Mouse (Mus musculus): ENCODE results near the gene Iqcm. TPM values are rescaled to one million over a fixed set of nuclear protein-coding genes. Genes with fewer than 3 reads are reported as not detected.

The Iqcm gene
- total and polyA plus RNA-seq, 2 experiments: not detected

GRCm38 (mm10) chr8:75513786-75514185, 65.3 kb downstream of the Iqcm start:
- H3K4me3 ChIP-seq (ENCODE audit: insufficient read depth, low read depth, low read length): no peak overlapping the region
- WGBS: 71% methylated on average over 3 of the region's 3 CpGs
- no peak for DNase-seq (ENCODE audit: extremely low read depth, low read depth, low spot score)
- no peaks in the 10 kb centered on the region for H3K27me3 ChIP-seq (ENCODE audit: control insufficient read depth, insufficient read depth, low read length)
- no peak for TF ChIP-seq POLR2A (IDR thresholded peaks at IDR 0.05; ENCODE audit: extremely low read depth, insufficient read depth, low read length)
- TF ChIP-seq CTCF (IDR thresholded peaks at IDR 0.05; ENCODE audit: low read depth, low read length): no peak
- H3K4me1 ChIP-seq (ENCODE audit: control insufficient read depth, insufficient read depth, low read length): no peaks in the 10 kb centered on the region
- H3K27ac ChIP-seq (replicated peaks; ENCODE audit: insufficient read depth, low read depth, low read length): no peak overlapping the region
- no peak overlapping the region for H3K9ac ChIP-seq (ENCODE audit: low read depth, low read length)
- H3K79me2 ChIP-seq (ENCODE audit: control insufficient read depth, insufficient read depth, low read length): no peaks in the 10 kb centered on the region
- H3K36me3 ChIP-seq (ENCODE audit: control insufficient read depth, insufficient read depth, low read length): no peaks in the 10 kb centered on the region

- Histone ChIP-seq H3K4me1 (ENCODE audit: control insufficient read depth, insufficient read depth, low read length) (no peaks in the 10 kb centered on the region), H3K27ac (replicated peaks; ENCODE audit: insufficient read depth, low read depth, low read length) (no peak overlapping the region), H3K27me3 (ENCODE audit: control insufficient read depth, insufficient read depth, low read length) (no peaks in the 10 kb centered on the region), H3K79me2 (ENCODE audit: control insufficient read depth, insufficient read depth, low read length) (no peaks in the 10 kb centered on the region), H3K4me3 (ENCODE audit: insufficient read depth, low read depth, low read length) (no peak overlapping the region), H3K36me3 (ENCODE audit: control insufficient read depth, insufficient read depth, low read length) (no peaks in the 10 kb centered on the region), H3K9ac (ENCODE audit: low read depth, low read length) (no peak overlapping the region)
- WGBS: 88% methylated on average over 3 of the region's 3 CpGs
- DNase-seq (ENCODE audit: extremely low read depth, low read depth, low spot score): no peak
- no peak for TF ChIP-seq POLR2A (IDR thresholded peaks at IDR 0.05; ENCODE audit: extremely low read depth, insufficient read depth, low read length)
- no peak for TF ChIP-seq CTCF (IDR thresholded peaks at IDR 0.05; ENCODE audit: low read depth, low read length)
Measured at GRCm38 (mm10) chr8:75549284-75549683, 100.8 kb downstream of the Iqcm start.

- H3K27me3 ChIP-seq (ENCODE audit: control insufficient read depth, insufficient read depth, low read length): no peaks in the 10 kb centered on the region
- WGBS: 67% methylated on average over 2 of the region's 2 CpGs
- H3K79me2 ChIP-seq (ENCODE audit: control insufficient read depth, insufficient read depth, low read length): no peaks in the 10 kb centered on the region
- DNase-seq (ENCODE audit: extremely low read depth, low read depth, low spot score): no peak
- H3K4me3 ChIP-seq (ENCODE audit: insufficient read depth, low read depth, low read length): no peak overlapping the region
- TF ChIP-seq POLR2A (IDR thresholded peaks at IDR 0.05; ENCODE audit: extremely low read depth, insufficient read depth, low read length) (no peak), CTCF (IDR thresholded peaks at IDR 0.05; ENCODE audit: low read depth, low read length) (no peak)
- H3K36me3 ChIP-seq (ENCODE audit: control insufficient read depth, insufficient read depth, low read length): no peaks in the 10 kb centered on the region
- no peak overlapping the region for H3K9ac ChIP-seq (ENCODE audit: low read depth, low read length)
- no peaks in the 10 kb centered on the region for H3K4me1 ChIP-seq (ENCODE audit: control insufficient read depth, insufficient read depth, low read length)
- H3K27ac ChIP-seq (replicated peaks; ENCODE audit: insufficient read depth, low read depth, low read length): no peak overlapping the region
Measured at GRCm38 (mm10) chr8:75596281-75596680, 147.8 kb downstream of the Iqcm start.

GRCm38 (mm10) chr8:75642958-75643357, 194.5 kb downstream of the Iqcm start:
- Histone ChIP-seq H3K27me3 (ENCODE audit: control insufficient read depth, insufficient read depth, low read length) (no peaks in the 10 kb centered on the region), H3K79me2 (ENCODE audit: control insufficient read depth, insufficient read depth, low read length) (no peaks in the 10 kb centered on the region), H3K27ac (replicated peaks; ENCODE audit: insufficient read depth, low read depth, low read length) (no peak overlapping the region), H3K4me3 (ENCODE audit: insufficient read depth, low read depth, low read length) (no peak overlapping the region), H3K9ac (ENCODE audit: low read depth, low read length) (no peak overlapping the region), H3K36me3 (ENCODE audit: control insufficient read depth, insufficient read depth, low read length) (no peaks in the 10 kb centered on the region), H3K4me1 (ENCODE audit: control insufficient read depth, insufficient read depth, low read length) (no peaks in the 10 kb centered on the region)
- no peak for TF ChIP-seq CTCF (IDR thresholded peaks at IDR 0.05; ENCODE audit: low read depth, low read length)
- no peak for TF ChIP-seq POLR2A (IDR thresholded peaks at IDR 0.05; ENCODE audit: extremely low read depth, insufficient read depth, low read length)
- WGBS: 73% methylated on average over 3 of the region's 3 CpGs
- no peak for DNase-seq (ENCODE audit: extremely low read depth, low read depth, low spot score)

- no peak overlapping the region for H3K27ac ChIP-seq (replicated peaks; ENCODE audit: insufficient read depth, low read depth, low read length)
- no peak overlapping the region for H3K9ac ChIP-seq (ENCODE audit: low read depth, low read length)
- no peak overlapping the region for H3K4me3 ChIP-seq (ENCODE audit: insufficient read depth, low read depth, low read length)
- no peaks in the 10 kb centered on the region for H3K4me1 ChIP-seq (ENCODE audit: control insufficient read depth, insufficient read depth, low read length)
- no peak for DNase-seq (ENCODE audit: extremely low read depth, low read depth, low spot score)
- TF ChIP-seq POLR2A (IDR thresholded peaks at IDR 0.05; ENCODE audit: extremely low read depth, insufficient read depth, low read length) (no peak), CTCF (IDR thresholded peaks at IDR 0.05; ENCODE audit: low read depth, low read length) (no peak)
- H3K79me2 ChIP-seq (ENCODE audit: control insufficient read depth, insufficient read depth, low read length): no peaks in the 10 kb centered on the region
- no peaks in the 10 kb centered on the region for H3K27me3 ChIP-seq (ENCODE audit: control insufficient read depth, insufficient read depth, low read length)
- 76% methylated on average over 6 of the region's 6 CpGs for WGBS
- H3K36me3 ChIP-seq (ENCODE audit: control insufficient read depth, insufficient read depth, low read length): no peaks in the 10 kb centered on the region
Measured at GRCm38 (mm10) chr8:75659287-75659686, 210.8 kb downstream of the Iqcm start.

GRCm38 (mm10) chr8:75746561-75746960, 298.1 kb downstream of the Iqcm start:
- no peak for TF ChIP-seq CTCF (IDR thresholded peaks at IDR 0.05; ENCODE audit: low read depth, low read length)
- no peak for TF ChIP-seq POLR2A (IDR thresholded peaks at IDR 0.05; ENCODE audit: extremely low read depth, insufficient read depth, low read length)
- no peak overlapping the region for H3K4me3 ChIP-seq (ENCODE audit: insufficient read depth, low read depth, low read length)
- WGBS: 74% methylated on average over 3 of the region's 3 CpGs

More at GRCm38 (mm10) chr8:75746561-75746960, 298.1 kb downstream of the Iqcm start:
- Histone ChIP-seq H3K79me2 (ENCODE audit: control insufficient read depth, insufficient read depth, low read length) (no peaks in the 10 kb centered on the region), H3K27ac (replicated peaks; ENCODE audit: insufficient read depth, low read depth, low read length) (no peak overlapping the region), H3K4me1 (ENCODE audit: control insufficient read depth, insufficient read depth, low read length) (no peaks in the 10 kb centered on the region), H3K9ac (ENCODE audit: low read depth, low read length) (no peak overlapping the region), H3K36me3 (ENCODE audit: control insufficient read depth, insufficient read depth, low read length) (no peaks in the 10 kb centered on the region), H3K27me3 (ENCODE audit: control insufficient read depth, insufficient read depth, low read length) (no peaks in the 10 kb centered on the region)
- no peak for DNase-seq (ENCODE audit: extremely low read depth, low read depth, low spot score)
